Mouse (Mus musculus) left cerebral cortex, adult 8-10 months (tissue): ENCODE measurements around the gene Sbf2. TPM values are rescaled to one million over a fixed set of nuclear protein-coding genes. Genes with fewer than 3 reads are reported as not detected.
A peak's percentile ranks its signal among the peaks of the same experiment; 100 is the strongest.

ENCODE experiments used
- DNase-seq, 2 experiments: peaks; one replicate each; pipeline ENCODE4 v3.0.0; 2022; ENCODE audit warnings: low spot score in 2 of 2
- total RNA-seq, 4 experiments: library from RNA; stranded (reverse); gene quantifications; 2 replicates each; pipeline ENCODE4 v1.2.4; 2022

Gene Sbf2
- total RNA-seq, 4 experiments from 2014 or later: 49.2 to 62.5 (median 60.1) TPM

DNA sequence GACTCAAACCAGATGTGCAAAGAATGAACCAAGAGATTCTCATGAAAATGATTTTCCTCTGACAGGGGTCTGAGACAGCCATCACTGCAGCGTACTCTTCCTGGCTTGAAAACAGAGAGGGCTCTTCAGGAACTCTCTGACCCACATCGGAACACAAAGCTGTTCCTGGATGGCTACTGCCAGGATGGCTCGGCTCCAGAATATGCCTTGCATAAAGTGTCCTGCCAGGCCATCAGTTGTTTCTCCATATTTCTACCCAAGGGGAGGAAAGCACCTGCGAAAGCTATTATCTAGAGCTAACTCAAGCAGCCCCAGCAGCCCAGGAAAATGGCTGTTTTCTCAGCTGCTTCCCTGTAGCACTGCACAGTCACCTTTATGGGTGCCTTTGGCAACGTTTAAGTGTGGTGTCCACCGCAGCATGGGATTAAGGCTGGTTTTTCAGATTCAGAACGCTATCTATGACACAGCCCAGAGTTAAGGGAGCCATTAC, 300.3 kb downstream of the Sbf2 start:
- DNase-seq: no peak

- DNase-seq: no peak
These were observed 301.2 kb downstream of the Sbf2 start for GRCm38 (mm10) chr7:110313392-110314055.

GRCm38 (mm10) chr7:110309246-110309645, 305.5 kb downstream of the Sbf2 start:
- no peak for DNase-seq

- DNase-seq: no peak
These were observed 307.0 kb downstream of the Sbf2 start for GRCm38 (mm10) chr7:110307741-110308140.

- DNase-seq: no peak
These were observed 308.4 kb downstream of the Sbf2 start for GRCm38 (mm10) chr7:110306281-110306680.

DNA sequence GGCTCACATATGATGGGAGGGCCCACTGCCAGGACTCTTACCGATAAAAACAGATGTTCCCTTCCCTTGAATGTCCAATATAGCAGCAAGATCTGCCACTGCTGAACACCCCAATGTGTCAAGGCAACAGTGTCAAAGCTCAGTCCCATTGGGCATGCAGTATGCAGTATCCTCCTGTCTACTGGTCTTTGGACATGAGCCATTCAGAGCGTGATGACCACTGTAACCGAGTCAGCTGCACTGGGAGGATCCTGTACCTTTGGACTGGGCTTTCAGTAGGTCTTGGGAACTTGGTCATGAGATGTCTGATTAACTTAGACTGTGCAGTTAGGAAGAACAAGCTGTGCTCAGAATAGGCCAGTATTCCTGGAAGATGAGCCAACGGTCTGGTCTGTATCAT, 309.2 kb downstream of the Sbf2 start:
- DNase-seq: no peak

DNA sequence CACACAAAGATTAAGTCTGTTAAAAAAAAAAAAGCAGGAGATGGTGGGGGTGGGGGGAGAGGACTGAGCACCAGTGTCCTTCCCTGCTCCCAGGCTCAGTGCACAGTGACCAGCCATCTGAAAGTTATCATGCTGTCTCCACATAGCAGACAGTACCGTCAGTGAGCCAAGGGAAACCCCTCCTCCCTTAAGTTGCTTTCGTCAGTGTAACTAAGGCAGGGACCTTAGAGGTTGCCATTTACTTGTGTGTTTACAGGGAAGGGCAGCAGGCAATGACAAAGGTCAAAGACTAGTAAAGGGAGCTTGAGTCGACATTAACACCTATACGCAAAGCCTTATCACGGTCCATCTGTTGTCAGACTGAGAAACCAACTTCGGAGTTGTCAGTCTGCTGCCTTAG, 311.8 kb downstream of the Sbf2 start:
- no peak for DNase-seq

DNA sequence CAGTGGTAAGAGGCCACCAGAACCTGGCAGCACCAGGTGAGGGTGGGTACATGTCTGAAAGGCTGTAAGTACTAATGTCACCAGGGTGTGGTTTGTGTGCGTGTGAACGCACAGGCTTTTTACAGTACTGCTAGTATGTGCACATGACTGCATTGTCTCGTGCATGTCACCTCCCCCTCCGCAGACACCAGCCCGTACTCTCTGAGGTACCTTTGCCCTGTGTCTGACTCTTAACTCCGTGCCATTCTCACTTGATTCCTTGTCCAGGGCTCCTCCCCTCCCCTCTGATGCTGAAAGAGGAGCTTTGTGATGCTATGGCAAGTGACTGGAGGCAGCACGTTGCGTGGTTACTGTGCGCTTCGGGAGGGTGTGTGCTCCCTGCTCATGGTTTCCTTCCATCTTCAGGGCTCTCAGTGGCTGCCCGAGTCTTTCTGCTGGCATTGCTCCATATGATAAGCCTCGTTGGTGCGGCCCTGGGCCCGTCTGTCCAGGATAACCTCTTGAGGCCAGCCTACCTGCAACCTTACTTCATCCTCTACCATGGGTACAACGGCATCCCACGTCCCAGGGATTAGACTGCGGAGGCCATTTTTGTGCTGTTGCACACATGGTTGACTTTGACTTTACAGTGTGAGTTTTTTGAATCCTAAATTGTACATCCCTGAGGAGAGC, 315.8 kb downstream of the Sbf2 start:
- DNase-seq: no peak

GRCm38 (mm10) chr7:110298090-110298489, 316.6 kb downstream of the Sbf2 start:
- DNase-seq: no peak

GRCm38 (mm10) chr7:110297611-110298010, 317.1 kb downstream of the Sbf2 start:
- no peak for DNase-seq

GRCm38 (mm10) chr7:110296889-110297603, 317.7 kb downstream of the Sbf2 start:
- DNase-seq: no peak

DNA sequence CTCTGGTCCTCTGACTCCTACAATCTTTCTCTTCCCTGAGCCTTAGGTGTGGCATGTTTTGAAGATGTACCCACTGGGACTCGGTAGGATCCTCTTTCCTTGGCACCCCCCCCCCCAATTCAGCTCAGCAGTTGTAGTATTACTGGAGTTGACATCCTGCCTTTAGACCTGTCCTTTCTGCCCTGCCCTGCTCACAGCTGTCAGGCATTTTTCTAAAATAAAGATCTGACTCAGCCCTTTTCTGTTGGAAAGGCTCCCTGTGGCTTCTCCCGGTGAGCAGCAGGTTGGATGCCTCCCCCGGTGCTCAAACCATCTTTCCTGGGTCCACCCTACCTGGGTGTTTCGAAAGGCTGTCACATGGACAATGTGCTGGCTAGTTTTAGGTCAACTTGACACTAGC, 325.1 kb downstream of the Sbf2 start:
- DNase-seq: no peak

DNA sequence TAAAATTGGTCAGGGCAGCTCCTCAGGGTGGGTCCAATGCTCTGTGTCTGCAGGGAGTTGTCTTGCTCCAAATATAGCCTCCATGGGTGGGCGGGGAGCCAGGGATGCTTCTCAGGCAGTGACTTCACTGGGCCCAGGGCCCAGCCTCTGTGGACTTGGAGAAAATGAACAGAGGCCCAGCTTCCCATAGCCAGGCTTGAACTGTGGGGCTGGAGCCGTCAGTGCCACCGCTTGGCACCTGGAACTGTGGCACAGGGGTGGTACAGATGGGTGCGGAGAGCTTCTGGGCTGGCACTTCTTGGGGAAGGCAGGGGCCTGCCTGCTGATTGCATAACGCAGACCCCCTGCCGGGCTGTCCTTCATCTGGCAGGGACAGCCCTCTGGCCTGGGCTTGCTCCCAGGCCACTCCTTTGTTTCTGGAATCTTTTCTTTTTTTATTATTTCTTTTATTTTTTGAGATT, 326.0 kb downstream of the Sbf2 start:
- DNase-seq: peak in 1 of 2 experiments; percentile 33

GRCm38 (mm10) chr7:110288191-110288604, 326.5 kb downstream of the Sbf2 start:
- DNase-seq: no peak

- no peak for DNase-seq
These were observed 327.1 kb downstream of the Sbf2 start for GRCm38 (mm10) chr7:110287476-110288071.

- peak; percentile 54 to 83 for DNase-seq
These were observed 327.8 kb downstream of the Sbf2 start for GRCm38 (mm10) chr7:110286838-110287475.

GRCm38 (mm10) chr7:110286198-110286732, 328.5 kb downstream of the Sbf2 start:
- no peak for DNase-seq

- DNase-seq: no peak
These were observed 328.9 kb downstream of the Sbf2 start for GRCm38 (mm10) chr7:110285849-110286151.

DNA sequence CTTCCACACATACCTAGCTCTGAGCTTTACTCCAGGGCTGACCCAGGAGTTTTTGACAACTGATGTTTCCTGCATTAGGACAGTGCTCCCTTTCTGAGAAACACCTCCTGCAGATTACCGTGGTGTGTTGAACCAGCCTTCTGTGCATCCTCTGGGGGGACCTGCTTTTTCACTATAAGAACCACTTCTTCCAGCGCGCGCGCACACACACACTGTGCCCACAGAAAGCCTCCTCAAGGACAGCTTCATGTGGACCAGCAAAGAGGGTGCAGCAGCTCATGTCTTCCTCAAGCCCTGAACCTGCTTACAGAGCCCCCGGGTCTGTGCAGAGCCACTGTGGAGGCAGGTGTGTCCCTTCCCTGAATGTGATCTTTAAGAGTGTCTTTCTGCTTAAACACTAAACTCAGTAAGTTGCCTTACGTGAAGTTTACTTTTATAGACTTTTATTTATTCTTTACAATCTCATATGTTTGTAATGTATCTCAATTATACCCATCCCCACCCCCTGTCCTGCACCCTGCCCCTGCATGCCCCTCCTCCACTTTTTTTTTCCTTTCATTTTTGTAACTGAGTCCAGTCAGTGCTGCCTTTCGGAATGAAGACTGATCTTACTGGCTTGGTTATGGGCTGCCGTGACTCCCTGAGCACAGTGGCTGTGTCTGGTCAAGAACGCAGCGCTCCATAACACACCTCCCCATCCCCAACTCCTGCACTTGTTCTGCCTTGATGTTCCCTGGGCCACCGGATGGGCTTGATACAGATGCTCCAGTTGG, 329.5 kb downstream of the Sbf2 start:
- DNase-seq: no peak

DNA sequence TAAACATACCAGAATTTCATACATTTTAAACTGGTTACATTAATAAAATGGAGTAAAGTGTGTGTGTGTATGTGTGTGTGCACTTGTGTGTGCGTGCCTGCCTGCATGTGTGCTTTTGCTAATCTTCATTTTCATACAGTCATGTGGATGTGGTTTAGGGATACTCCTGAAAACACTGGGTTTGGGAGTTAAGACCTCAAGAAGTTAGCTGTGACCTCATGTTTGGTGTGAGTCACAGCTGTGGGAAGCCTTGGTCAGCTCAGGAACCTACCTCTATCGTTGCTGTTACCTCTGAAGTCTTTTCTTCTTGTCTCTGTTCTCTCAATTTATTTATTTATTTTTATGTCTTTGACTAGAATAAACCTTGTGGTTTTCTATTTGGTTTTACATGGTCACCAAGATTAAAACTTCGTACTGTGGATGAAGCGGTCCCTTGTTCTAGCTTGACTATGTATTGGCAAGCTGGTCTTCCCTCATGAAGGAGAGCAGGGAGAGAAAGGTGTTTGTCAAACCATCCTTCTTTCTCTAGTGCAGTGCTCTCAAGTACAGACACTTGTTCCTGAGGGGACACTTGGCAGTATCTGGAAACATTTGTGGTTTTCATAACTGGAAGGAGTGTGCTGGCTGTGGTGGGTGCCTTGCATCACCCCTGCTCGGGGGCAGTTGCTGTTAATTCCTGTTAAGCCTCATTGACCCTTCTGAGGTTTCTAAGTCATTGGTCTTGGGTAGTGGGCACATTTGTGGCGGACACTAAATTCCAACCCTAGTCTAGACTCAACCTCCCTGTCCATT, 331.0 kb downstream of the Sbf2 start:
- no peak for DNase-seq
